Mouse (Mus musculus) limb, embryonic 13.5 days (tissue): ENCODE results near the gene Gpx7. TPM values are rescaled to one million over a fixed set of nuclear protein-coding genes. Genes with fewer than 3 reads are reported as not detected.
A peak's percentile ranks its signal among the peaks of the same experiment; 100 is the strongest.

Experiments
- ATAC-seq: fragments of 200-750 bp; cut with Nextera tagmentation; 2 replicates; pipeline ENCODE4 v1.8.0; 2017; ENCODE audit warnings: low read depth, moderate number of reproducible peaks, moderate TSS enrichment; ENCODE audit not compliant: low FRiP score
- H3K27ac ChIP-seq: fragments of 300-500 bp; sonication (generic); 2 replicates; pipeline ENCODE4 v1.5.1; 2015; ENCODE audit warnings: inconsistent platforms, mild to moderate bottlenecking, moderate library complexity
- H3K27me3 ChIP-seq: fragments of 300-500 bp; sonication (generic); 2 replicates; pipeline ENCODE4 v1.6.1; 2015; ENCODE audit warnings: mild to moderate bottlenecking, inconsistent platforms
- H3K36me3 ChIP-seq: fragments of 300-500 bp; sonication (generic); 2 replicates; pipeline ENCODE4 v1.6.1; 2015; ENCODE audit warnings: inconsistent platforms, mild to moderate bottlenecking, moderate library complexity
- H3K4me1 ChIP-seq: fragments of 300-500 bp; sonication (generic); 2 replicates; pipeline ENCODE4 v1.6.1; 2015; ENCODE audit warnings: inconsistent platforms
- H3K4me2 ChIP-seq: fragments of 300-500 bp; sonication (generic); replicated peaks from 2 replicates; pipeline ENCODE4 v1.6.1; 2015; ENCODE audit warnings: inconsistent platforms, mild to moderate bottlenecking, moderate library complexity
- H3K4me3 ChIP-seq: fragments of 300-500 bp; sonication (generic); 2 replicates; pipeline ENCODE4 v1.5.1; 2015; ENCODE audit warnings: moderate library complexity, mild to moderate bottlenecking, inconsistent platforms
- H3K9ac ChIP-seq: fragments of 300-500 bp; sonication (generic); 2 replicates; pipeline ENCODE4 v1.6.1; 2015; ENCODE audit warnings: mild to moderate bottlenecking, inconsistent platforms
- H3K9me3 ChIP-seq: fragments of 300-500 bp; sonication (generic); 2 replicates; pipeline ENCODE4 v1.6.1; 2016; ENCODE audit warnings: inconsistent platforms
- WGBS: fragments of 180-500 bp; shearing (Covaris S2); methylation state at CpG from one replicate; pipeline ENCODE4 v1.1.7; 2015; 5-methylcytosine and 5-hydroxymethylcytosine counted together
- polyA plus RNA-seq: library from polyadenylated mRNA; unstranded; fragments of >200 nt; fragmentation: Nextera tagmentation; extraction: Ambion mirVana; gene quantifications from 2 replicates; pipeline ENCODE4 v1.2.1, GENCODE M21; 2015

The Gpx7 gene
- polyA plus RNA-seq, 1 experiment from 2014 or later: 89.8 TPM

DNA sequence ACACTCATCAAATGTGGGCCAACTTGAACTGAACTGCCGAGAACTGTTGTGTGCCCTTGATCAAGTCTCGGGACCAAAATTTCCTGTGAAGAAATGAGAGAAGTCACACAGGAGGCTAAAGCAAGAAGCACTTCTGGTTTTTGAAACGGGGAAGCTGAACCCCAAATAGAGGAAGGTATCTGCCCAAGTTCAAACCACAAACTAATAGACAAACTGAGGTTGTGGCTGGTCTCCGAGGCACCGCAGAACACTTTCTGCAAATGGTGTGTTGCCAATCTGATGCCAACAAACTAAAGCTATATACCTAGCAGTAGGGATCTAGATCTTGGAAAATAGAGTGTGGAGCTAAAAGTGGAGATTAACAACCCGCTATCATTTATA is 21.6 kb upstream of the Gpx7 start:
- H3K27ac ChIP-seq: peak overlapping the region; percentile 28; the same call in 1 of the 2 replicates
- H3K4me1 ChIP-seq: peaks cover 44% of the 10 kb centered on the region
- 61% methylated on average over 6 of the region's 6 CpGs for WGBS
- no peak overlapping the region for H3K4me3 ChIP-seq
- H3K36me3 ChIP-seq: no peaks in the 10 kb centered on the region
- no peak overlapping the region for H3K9ac ChIP-seq
- H3K4me2 ChIP-seq: no peak overlapping the region
- no peaks in the 10 kb centered on the region for H3K9me3 ChIP-seq
- no peaks in the 10 kb centered on the region for H3K27me3 ChIP-seq
- no peak for ATAC-seq

DNA sequence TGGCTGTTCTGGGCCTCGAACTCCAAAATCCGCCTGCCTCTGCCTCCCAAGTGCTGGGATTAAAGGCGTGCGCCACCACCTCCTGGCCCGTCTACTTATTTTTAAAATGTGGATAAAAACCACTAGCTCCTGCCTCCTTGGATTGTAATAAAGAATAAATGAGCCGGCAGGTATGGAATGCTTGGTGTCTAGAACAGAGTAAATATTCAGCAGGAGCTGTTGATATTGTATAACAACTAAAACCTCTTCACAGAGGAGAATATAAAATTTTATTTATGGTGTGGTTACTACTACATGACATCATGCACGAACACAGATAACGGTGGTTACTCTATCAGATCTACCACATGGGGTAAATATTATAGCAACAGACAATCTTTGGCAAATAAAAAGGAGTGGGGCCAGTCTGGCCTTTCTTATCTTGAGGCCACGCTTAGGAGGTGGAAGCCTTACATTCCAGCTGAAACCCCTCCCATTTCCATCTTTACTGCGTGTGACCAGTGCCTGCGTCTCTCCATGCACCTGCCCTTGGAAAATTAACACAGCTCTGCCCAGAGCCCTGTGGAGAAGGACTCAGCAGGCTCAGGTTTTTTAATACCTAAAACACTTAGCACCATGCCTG is 21.1 kb upstream of the Gpx7 start:
- Histone ChIP-seq H3K27me3 (no peaks in the 10 kb centered on the region), H3K4me3 (no peak overlapping the region), H3K4me2 (no peak overlapping the region), H3K27ac (peak overlapping the region; percentile 28; the same call in 1 of the 2 replicates), H3K4me1 (peaks cover 39% of the 10 kb centered on the region), H3K9me3 (no peaks in the 10 kb centered on the region), H3K9ac (no peak overlapping the region), H3K36me3 (no peaks in the 10 kb centered on the region)
- WGBS: 48% methylated on average over 11 of the region's 11 CpGs
- no peak for ATAC-seq

DNA sequence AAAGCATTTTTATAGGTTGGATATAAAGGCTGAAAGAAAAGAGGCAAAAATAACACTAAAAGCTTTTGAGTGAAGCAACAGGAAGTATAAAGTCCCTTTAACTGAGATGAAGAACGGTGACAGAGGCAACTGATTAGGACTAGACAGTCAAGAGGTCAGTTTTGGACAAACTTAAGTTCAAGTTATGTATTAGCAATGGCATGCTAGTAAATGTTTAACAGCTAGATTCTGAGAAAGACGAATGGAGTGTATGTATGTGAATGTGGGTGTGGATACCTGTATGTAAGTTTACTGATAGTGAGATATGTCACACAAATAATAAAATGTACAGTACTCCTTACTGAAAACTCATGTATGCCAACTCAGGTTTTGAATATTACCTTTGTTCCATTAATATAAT is 17.8 kb upstream of the Gpx7 start:
- 55% methylated on average over 2 of the region's 2 CpGs for WGBS
- Histone ChIP-seq H3K9me3 (peaks cover 3% of the 10 kb centered on the region; the same call in 1 of the 2 replicates), H3K9ac (no peak overlapping the region), H3K27ac (no peak overlapping the region), H3K36me3 (no peaks in the 10 kb centered on the region), H3K4me3 (no peak overlapping the region), H3K27me3 (no peaks in the 10 kb centered on the region), H3K4me2 (no peak overlapping the region), H3K4me1 (peaks cover 14% of the 10 kb centered on the region)
- ATAC-seq: no peak

DNA sequence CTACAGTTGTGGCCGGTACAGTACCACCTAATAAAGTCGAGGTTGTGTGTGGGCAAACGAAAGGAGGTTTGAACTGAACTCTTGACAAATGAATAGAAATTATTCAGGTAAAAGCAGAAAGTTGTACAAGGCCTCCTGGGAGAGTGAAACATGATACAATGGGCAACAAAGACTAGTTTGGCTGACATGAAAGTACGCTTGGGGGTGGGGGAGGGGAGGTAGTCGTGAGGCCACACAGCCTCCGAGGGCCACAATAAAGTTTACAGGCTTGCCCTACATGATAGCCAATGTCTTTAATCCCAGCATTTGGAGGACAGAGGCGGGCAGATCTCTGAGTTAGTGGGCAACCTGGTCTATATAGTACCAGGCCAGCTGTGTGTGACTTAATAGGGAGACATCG is 860 bp upstream of the Gpx7 start:
- 17% methylated on average over 8 of the region's 8 CpGs for WGBS
- no peak for ATAC-seq
- H3K4me2 ChIP-seq: peak overlapping the region; percentile 31
- no peak overlapping the region for H3K27ac ChIP-seq
- no peaks in the 10 kb centered on the region for H3K27me3 ChIP-seq
- peaks cover 30% of the 10 kb centered on the region for H3K4me1 ChIP-seq
- no peaks in the 10 kb centered on the region for H3K9me3 ChIP-seq
- no peak overlapping the region for H3K4me3 ChIP-seq
- peaks cover 10% of the 10 kb centered on the region for H3K36me3 ChIP-seq
- H3K9ac ChIP-seq: no peak overlapping the region

DNA sequence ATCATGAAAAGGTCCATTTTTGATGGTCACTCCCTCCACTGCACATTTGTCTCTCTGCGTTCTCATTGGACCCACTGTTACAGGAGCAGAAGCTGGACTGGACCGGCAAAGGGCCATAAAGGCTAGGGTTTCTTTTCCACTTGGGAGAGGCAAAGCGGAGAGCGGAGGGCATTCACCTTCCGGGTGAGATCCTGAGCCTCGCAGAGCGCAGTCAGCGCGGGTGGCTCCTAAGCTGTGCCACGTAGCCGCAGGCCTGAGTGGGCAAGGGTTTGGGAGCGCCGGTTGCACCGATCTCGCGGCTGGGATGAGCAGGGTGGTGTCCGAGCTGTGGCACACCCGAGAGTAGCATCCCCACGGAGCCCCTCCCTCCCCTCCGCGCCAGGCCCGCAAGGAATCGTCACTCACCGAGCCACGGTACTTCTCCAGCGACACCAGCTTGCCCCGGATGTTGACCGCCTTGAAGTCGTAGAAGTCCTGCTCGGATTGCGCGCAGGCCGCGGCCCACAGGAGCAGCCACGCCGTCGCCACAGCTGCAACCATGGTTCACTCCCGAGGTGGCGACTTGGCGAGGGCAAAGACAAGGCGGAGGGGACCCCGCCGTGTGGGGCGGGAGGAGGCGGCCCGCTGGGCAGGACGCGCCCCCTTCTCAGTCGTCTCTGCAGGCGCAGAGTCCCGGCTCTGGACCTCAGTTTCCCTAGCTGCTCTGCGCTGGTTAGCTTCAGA is 462 bp downstream of the Gpx7 start:
- H3K9ac ChIP-seq: peak overlapping the region; percentile 87
- WGBS: 2% methylated on average over 51 of the region's 52 CpGs

DNA sequence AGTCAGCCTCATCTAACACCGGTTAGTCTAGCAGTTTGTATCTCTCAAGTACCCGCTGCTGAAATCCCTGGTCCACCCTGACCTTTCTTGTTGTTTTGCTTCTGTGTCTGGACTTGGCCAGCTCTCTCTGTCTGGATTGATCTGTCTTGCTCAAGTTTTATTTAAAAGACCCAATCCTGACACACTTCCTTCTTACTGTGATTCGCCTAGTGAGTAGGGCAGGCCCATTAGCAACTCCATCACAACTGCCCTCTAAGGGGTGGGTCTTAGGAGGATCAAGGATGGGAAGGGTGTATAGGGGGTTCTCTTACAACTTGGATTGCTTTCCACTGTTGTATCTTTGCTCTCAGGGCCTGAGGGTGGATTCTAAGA is 1.0 kb downstream of the Gpx7 start:
- Histone ChIP-seq H3K9ac (peak overlapping the region; percentile 87), H3K4me3 (peak overlapping the region; percentile 52), H3K27me3 (no peaks in the 10 kb centered on the region), H3K36me3 (peaks cover 23% of the 10 kb centered on the region), H3K4me2 (peak overlapping the region; percentile 80), H3K27ac (peak overlapping the region; percentile 84; the same call in 1 of the 2 replicates), H3K9me3 (no peaks in the 10 kb centered on the region), H3K4me1 (peaks cover 30% of the 10 kb centered on the region)
- WGBS: 65% methylated on average over 3 of the region's 3 CpGs
- ATAC-seq: peak; percentile 68

More for the DNA sequence above, 462 bp downstream of the Gpx7 start:
- peak; percentile 55; the same call in 1 of the 2 replicates for ATAC-seq
- Histone ChIP-seq H3K27ac (peak overlapping the region; percentile 84), H3K36me3 (peaks cover 18% of the 10 kb centered on the region), H3K4me2 (peak overlapping the region; percentile 80), H3K9me3 (no peaks in the 10 kb centered on the region), H3K4me3 (peak overlapping the region; percentile 52), H3K27me3 (no peaks in the 10 kb centered on the region), H3K4me1 (peaks cover 30% of the 10 kb centered on the region)

DNA sequence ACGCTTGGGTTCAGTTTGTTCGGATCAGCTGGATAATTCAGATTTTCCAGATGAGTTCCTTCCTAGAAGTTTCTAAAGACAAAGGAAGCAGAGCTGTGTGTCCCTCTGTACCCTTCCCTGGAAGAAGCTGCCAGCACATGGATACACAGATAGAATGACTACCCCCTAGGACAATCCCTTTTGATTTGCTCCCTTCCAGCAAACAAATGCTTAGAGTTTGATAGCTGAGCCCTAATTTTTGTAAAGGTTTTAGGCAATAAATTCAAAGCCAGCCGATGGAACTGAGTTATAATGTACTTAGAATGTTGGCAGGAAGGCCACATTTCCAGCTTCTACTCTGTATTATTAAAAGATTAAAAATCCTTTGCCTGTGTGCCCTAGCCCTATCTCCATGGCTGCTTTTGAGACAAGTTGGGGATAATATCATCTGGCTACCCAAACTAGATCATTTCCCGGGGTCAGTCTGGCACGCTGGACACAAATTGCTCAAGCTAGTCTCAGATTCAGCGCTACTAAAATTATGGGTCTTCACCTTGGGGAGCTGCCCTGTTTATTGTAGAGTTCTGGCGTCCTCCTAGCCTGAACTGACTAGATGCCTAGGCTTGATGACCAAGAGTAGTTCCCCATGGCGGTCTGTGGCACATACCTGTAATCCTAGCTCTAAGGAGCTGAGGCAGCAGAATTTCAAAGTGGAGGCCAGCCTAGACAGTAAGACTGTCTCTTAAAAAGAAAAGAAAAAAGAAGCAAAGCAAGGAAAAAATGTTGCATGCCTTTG is 2.7 kb downstream of the Gpx7 start:
- Histone ChIP-seq H3K36me3 (peaks cover 40% of the 10 kb centered on the region), H3K27me3 (no peaks in the 10 kb centered on the region), H3K4me3 (no peak overlapping the region), H3K9ac (no peak overlapping the region), H3K27ac (no peak overlapping the region), H3K4me1 (peaks cover 30% of the 10 kb centered on the region), H3K4me2 (no peak overlapping the region), H3K9me3 (no peaks in the 10 kb centered on the region)
- ATAC-seq: no peak
- 83% methylated on average over 8 of the region's 8 CpGs for WGBS

DNA sequence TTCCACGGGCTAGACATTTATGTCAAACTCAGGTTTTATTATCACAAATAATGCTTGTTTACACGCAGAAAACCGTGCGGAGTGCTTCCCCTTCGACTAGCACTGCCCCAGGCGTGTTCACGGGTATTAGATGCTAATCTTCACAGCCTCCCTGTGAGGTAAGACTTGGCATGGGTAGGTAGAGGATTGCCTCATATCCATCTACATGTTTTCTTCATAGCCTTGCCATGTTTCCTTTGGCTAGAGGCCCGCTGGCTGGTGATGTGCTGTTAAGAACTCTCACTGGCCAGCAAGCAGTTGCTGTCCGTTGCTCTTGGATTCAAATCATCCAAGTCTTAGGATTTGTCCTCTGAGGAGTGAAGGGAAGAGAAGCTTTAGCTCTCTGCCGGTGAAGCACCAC is 6.4 kb downstream of the Gpx7 start:
- H3K4me2 ChIP-seq: no peak overlapping the region

DNA sequence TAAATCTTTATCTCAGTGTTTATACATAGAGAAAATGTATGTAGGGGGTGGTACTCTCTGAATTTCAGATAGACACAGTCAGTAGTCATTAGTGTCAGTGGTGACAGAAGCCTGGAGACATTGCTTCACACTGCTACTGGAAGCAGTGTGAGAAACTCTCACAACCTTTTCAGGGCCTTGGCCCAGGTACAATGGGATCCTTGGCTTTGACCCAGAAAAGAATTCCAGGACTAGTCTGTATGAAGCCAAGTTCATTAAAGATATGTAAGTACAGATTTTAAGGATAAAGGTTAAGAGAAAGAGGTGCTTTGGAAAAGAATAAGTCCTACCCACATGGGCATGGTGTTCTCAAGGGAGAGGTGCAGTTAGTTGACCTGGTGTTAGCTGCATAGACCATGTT is 12.5 kb downstream of the Gpx7 start:
- Histone ChIP-seq H3K4me1 (no peaks in the 10 kb centered on the region), H3K4me2 (no peak overlapping the region), H3K36me3 (peaks cover 3% of the 10 kb centered on the region; the same call in 1 of the 2 replicates), H3K27me3 (no peaks in the 10 kb centered on the region), H3K4me3 (no peak overlapping the region), H3K9me3 (no peaks in the 10 kb centered on the region), H3K27ac (no peak overlapping the region), H3K9ac (no peak overlapping the region)
- no peak for ATAC-seq

More for the DNA sequence above, 6.4 kb downstream of the Gpx7 start:
- H3K27ac ChIP-seq: no peak overlapping the region
- peaks cover 42% of the 10 kb centered on the region for H3K36me3 ChIP-seq
- no peaks in the 10 kb centered on the region for H3K9me3 ChIP-seq
- peaks cover 4% of the 10 kb centered on the region; the same call in 1 of the 2 replicates for H3K4me1 ChIP-seq
- ATAC-seq: no peak
- WGBS: 84% methylated on average over 10 of the region's 10 CpGs
- H3K27me3 ChIP-seq: no peaks in the 10 kb centered on the region
- no peak overlapping the region for H3K4me3 ChIP-seq
- no peak overlapping the region for H3K9ac ChIP-seq

DNA sequence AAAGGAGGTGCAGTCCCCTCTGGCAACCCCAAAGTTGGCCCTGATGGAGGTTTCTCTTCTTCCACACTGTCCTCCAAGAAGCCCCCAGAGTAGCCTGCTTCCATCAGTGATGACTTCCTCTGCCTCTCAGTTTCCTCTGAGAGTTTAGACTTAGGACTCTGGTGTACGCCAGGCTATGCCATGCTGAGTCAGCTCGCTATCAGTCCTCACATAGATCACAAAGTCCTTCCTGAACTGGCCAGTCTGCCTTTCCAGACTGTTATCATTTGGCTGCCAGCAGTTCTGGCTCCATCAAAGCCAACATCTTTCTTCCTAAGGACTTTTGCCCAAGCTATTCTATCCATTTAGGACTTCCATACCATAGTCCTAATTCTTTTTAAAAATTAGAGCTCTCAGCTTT is 14.2 kb downstream of the Gpx7 start:
- no peaks in the 10 kb centered on the region for H3K36me3 ChIP-seq
- H3K4me1 ChIP-seq: peaks cover 12% of the 10 kb centered on the region
- WGBS: 89% methylated on average over 2 of the region's 2 CpGs
- ATAC-seq: no peak
- no peaks in the 10 kb centered on the region for H3K9me3 ChIP-seq
- H3K27ac ChIP-seq: no peak overlapping the region
- no peak overlapping the region for H3K4me2 ChIP-seq
- H3K9ac ChIP-seq: no peak overlapping the region
- no peak overlapping the region for H3K4me3 ChIP-seq
- H3K27me3 ChIP-seq: no peaks in the 10 kb centered on the region

DNA sequence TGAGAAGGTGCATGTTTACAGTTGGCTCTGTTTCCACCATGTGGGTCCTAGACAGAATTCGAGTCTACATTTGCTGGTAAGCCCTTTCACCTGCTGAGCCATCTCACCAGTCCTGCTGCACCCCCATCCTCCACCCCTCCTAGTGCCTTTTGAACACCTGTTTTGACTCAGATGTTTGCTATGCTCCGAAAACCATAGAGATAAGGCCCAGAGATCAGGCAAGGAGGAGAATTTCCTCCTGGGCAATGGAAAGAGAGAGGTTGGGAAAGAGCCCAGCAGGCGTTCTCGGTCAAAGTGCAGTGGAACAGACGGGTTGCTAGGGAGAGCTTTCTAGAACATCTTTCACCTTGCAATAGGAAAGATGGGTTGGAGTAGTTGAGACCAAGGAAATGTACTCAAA is 15.6 kb downstream of the Gpx7 start:
- no peak for ATAC-seq

DNA sequence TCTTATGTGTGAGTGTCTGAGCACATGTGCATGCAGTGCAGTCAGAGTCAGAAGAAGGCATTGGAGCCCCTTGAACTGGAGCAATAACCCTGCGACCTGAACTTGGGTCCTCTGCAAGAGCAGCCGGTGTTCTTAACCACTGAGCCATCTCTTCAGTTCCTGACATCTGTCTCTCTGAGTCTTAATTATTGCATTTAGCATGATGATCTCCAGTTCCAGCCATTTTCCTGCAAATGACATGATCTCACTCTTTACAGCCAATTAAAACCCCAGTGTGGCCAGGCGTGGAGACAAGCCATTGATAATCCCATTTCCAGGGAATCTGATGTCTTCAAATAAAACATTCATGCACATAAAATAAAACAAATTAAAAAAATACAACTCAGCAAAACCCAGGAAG is 18.0 kb downstream of the Gpx7 start:
- peaks cover 10% of the 10 kb centered on the region for H3K27me3 ChIP-seq
- no peak overlapping the region for H3K9ac ChIP-seq
- H3K9me3 ChIP-seq: no peaks in the 10 kb centered on the region
- H3K4me1 ChIP-seq: peaks cover 22% of the 10 kb centered on the region
- H3K4me3 ChIP-seq: no peak overlapping the region
- WGBS: 61% methylated on average over 3 of the region's 3 CpGs
- no peaks in the 10 kb centered on the region for H3K36me3 ChIP-seq
- H3K4me2 ChIP-seq: peak overlapping the region; percentile 69
- ATAC-seq: no peak
- 0 out of 2 replicates have a peak overlapping the region, but pooled peaks have one; percentile 6 for H3K27ac ChIP-seq

More for the DNA sequence above, 15.6 kb downstream of the Gpx7 start:
- Histone ChIP-seq H3K9me3 (no peaks in the 10 kb centered on the region), H3K4me3 (no peak overlapping the region), H3K27me3 (no peaks in the 10 kb centered on the region), H3K27ac (no peak overlapping the region), H3K36me3 (no peaks in the 10 kb centered on the region), H3K4me1 (peaks cover 20% of the 10 kb centered on the region), H3K4me2 (no peak overlapping the region), H3K9ac (no peak overlapping the region)
- WGBS: 70% methylated on average over 5 of the region's 5 CpGs
